Mouse (Mus musculus) CH12.LX (cell line): ENCODE measurements around the gene Gdap1l1. TPM values are rescaled to one million over a fixed set of nuclear protein-coding genes. Genes with fewer than 3 reads are reported as not detected.
A peak's percentile ranks its signal among the peaks of the same experiment; 100 is the strongest.

Experiments used
- DNase-seq: peaks from one replicate; pipeline ENCODE4 v3.0.0-alpha.2; 2013; ENCODE audit errors: extremely low read depth
- H3K27ac ChIP-seq: 2 replicates; pipeline ENCODE4 v1.5.1; 2012; ENCODE audit warnings: low read depth, mild to moderate bottlenecking, control low read depth, moderate library complexity; ENCODE audit not compliant: insufficient read depth
- H3K27me3 ChIP-seq: replicated peaks from 2 replicates; pipeline ENCODE3; 2012; ENCODE audit warnings: inconsistent platforms
- H3K36me3 ChIP-seq, 2 experiments: replicated peaks in 1 of 2; 2 replicates each; pipeline versions ENCODE3 to v1.6.1; 2012; ENCODE audit warnings: inconsistent platforms in 1 of 2, low read length in 1 of 2, mild to moderate bottlenecking in 1 of 2, mixed read lengths in 1 of 2, moderate library complexity in 1 of 2; ENCODE audit not compliant: control insufficient read depth in 1 of 2, insufficient read depth in 1 of 2
- H3K4me1 ChIP-seq, 2 experiments: 2 replicates each; pipeline ENCODE4 v1.6.1; 2012; ENCODE audit warnings: inconsistent platforms in 1 of 2, moderate library complexity in 1 of 2; ENCODE audit not compliant: insufficient read depth in 2 of 2, control insufficient read depth in 1 of 2
- H3K4me2 ChIP-seq: 2 replicates; pipeline ENCODE4 v1.6.1; 2012; ENCODE audit warnings: low read depth, mild to moderate bottlenecking, control low read depth; ENCODE audit not compliant: poor library complexity, insufficient read depth, severe bottlenecking
- H3K4me3 ChIP-seq, 3 experiments: fragments of 150-350 bp in 1 of 3; sonication (generic) in 1 of 3; replicated peaks in 1 of 3; 2 replicates each; pipeline versions ENCODE3 to v1.5.1; 2011 to 2012; ENCODE audit warnings: low read depth in 2 of 3, low read length in 2 of 3, mild to moderate bottlenecking in 2 of 3, moderate library complexity in 2 of 3, control low read depth in 1 of 3, improper control_type of control experiment in 1 of 3, inconsistent platforms in 1 of 3, mixed read lengths in 1 of 3; ENCODE audit not compliant: poor library complexity in 1 of 3
- H3K79me2 ChIP-seq: replicated peaks from 2 replicates; pipeline ENCODE4 v1.6.1; 2012; ENCODE audit warnings: mild to moderate bottlenecking, moderate library complexity; ENCODE audit not compliant: control insufficient read depth, poor library complexity, insufficient read depth, severe bottlenecking; ENCODE audit errors: extremely low read depth
- H3K9ac ChIP-seq: 2 replicates; pipeline ENCODE4 v1.6.1; 2012; ENCODE audit warnings: low read depth, mild to moderate bottlenecking, control low read depth, moderate library complexity; ENCODE audit not compliant: insufficient read depth
- H3K9me3 ChIP-seq: replicated peaks from 2 replicates; pipeline ENCODE3; 2012; ENCODE audit warnings: low read length, inconsistent platforms, mixed read lengths
- BHLHE40 ChIP-seq: IDR thresholded peaks from 2 replicates; pipeline ENCODE4 v1.6.1; 2011; ENCODE audit warnings: mild to moderate bottlenecking, low read depth, low read length, improper control_type of control experiment
- CHD1 ChIP-seq: IDR thresholded peaks from 2 replicates; pipeline ENCODE4 v1.6.1; 2012; ENCODE audit warnings: low read depth, low read length, improper control_type of control experiment, inconsistent platforms
- CHD2 ChIP-seq: IDR thresholded peaks from 2 replicates; pipeline ENCODE4 v1.6.1; 2011; ENCODE audit warnings: low read length, improper control_type of control experiment
- CTCF ChIP-seq, 2 experiments: IDR thresholded peaks in 1 of 2; conservative IDR thresholded peaks in 1 of 2; 2 replicates each; pipeline ENCODE4 v1.5.1; 2011 to 2012; ENCODE audit warnings: low read depth in 2 of 2, low read length in 2 of 2, improper control_type of control experiment in 1 of 2, inconsistent platforms in 1 of 2, mild to moderate bottlenecking in 1 of 2, moderate library complexity in 1 of 2
- E2F4 ChIP-seq: IDR thresholded peaks from 2 replicates; pipeline ENCODE4 v1.6.1; 2011; ENCODE audit warnings: low read depth, low read length, improper control_type of control experiment; ENCODE audit not compliant: insufficient replicate concordance
- ELF1 ChIP-seq: IDR thresholded peaks from 2 replicates; pipeline ENCODE4 v1.6.1; 2014; ENCODE audit warnings: low read depth, mild to moderate bottlenecking, inconsistent platforms, low read length, improper control_type of control experiment
- EP300 ChIP-seq: IDR thresholded peaks from 2 replicates; pipeline ENCODE4 v1.6.1; 2011; ENCODE audit warnings: low read length, improper control_type of control experiment
- GABPA ChIP-seq: IDR thresholded peaks from 2 replicates; pipeline ENCODE4 v1.6.1; 2012; ENCODE audit warnings: low read depth, low read length, improper control_type of control experiment, inconsistent platforms; ENCODE audit not compliant: insufficient replicate concordance
- HCFC1 ChIP-seq: IDR thresholded peaks from 2 replicates; pipeline ENCODE4 v1.6.1; 2012; ENCODE audit warnings: low read depth, mild to moderate bottlenecking, inconsistent platforms, low read length, improper control_type of control experiment
- IRF4 ChIP-seq: IDR thresholded peaks from 2 replicates; pipeline ENCODE4 v1.6.1; 2014; ENCODE audit warnings: low read depth, mild to moderate bottlenecking, inconsistent platforms, low read length, improper control_type of control experiment
- JUN ChIP-seq: IDR thresholded peaks from 2 replicates; pipeline ENCODE4 v1.6.1; 2011; ENCODE audit warnings: low read depth, mild to moderate bottlenecking, low read length, improper control_type of control experiment, moderate library complexity; ENCODE audit not compliant: insufficient read depth
- MAFK ChIP-seq: IDR thresholded peaks from 2 replicates; pipeline ENCODE4 v1.6.1; 2011; ENCODE audit warnings: low read length, improper control_type of control experiment; ENCODE audit not compliant: insufficient replicate concordance
- MAX ChIP-seq: IDR thresholded peaks from 2 replicates; pipeline ENCODE4 v1.6.1; 2011; ENCODE audit warnings: low read length, improper control_type of control experiment
- MAZ ChIP-seq: IDR thresholded peaks from 2 replicates; pipeline ENCODE4 v1.6.1; 2012; ENCODE audit warnings: low read depth, mild to moderate bottlenecking, inconsistent platforms, low read length, improper control_type of control experiment, moderate library complexity
- MEF2A ChIP-seq: IDR thresholded peaks from 2 replicates; pipeline ENCODE4 v1.6.1; 2014; ENCODE audit warnings: low read depth, mild to moderate bottlenecking, inconsistent platforms, low read length, improper control_type of control experiment, borderline replicate concordance
- MXI1 ChIP-seq: IDR thresholded peaks from 2 replicates; pipeline ENCODE4 v1.6.1; 2011; ENCODE audit warnings: mild to moderate bottlenecking, low read depth, low read length, improper control_type of control experiment
- MYC ChIP-seq: IDR thresholded peaks from 2 replicates; pipeline ENCODE4 v1.6.1; 2011; ENCODE audit warnings: low read depth, mild to moderate bottlenecking, improper control_type of control experiment, low read length
- NELFE ChIP-seq: IDR thresholded peaks from 2 replicates; pipeline ENCODE4 v1.6.1; 2011; ENCODE audit warnings: low read depth, low read length, improper control_type of control experiment
- NRF1 ChIP-seq: IDR thresholded peaks from 2 replicates; pipeline ENCODE4 v1.6.1; 2014; ENCODE audit warnings: low read depth, mild to moderate bottlenecking, inconsistent platforms, low read length, improper control_type of control experiment, moderate library complexity
- POLR2A ChIP-seq: IDR thresholded peaks from 2 replicates; pipeline ENCODE4 v1.6.1; 2011; ENCODE audit warnings: low read depth, mild to moderate bottlenecking, improper control_type of control experiment, low read length
- RAD21 ChIP-seq: IDR thresholded peaks from 2 replicates; pipeline ENCODE4 v1.6.1; 2011; ENCODE audit warnings: low read depth, mild to moderate bottlenecking, low read length, improper control_type of control experiment, moderate library complexity
- RCOR1 ChIP-seq: conservative IDR thresholded peaks from 2 replicates; pipeline ENCODE4 v1.6.1; 2012; ENCODE audit warnings: low read depth, mild to moderate bottlenecking, inconsistent platforms, low read length, improper control_type of control experiment
- SIN3A ChIP-seq: IDR thresholded peaks from 2 replicates; pipeline ENCODE4 v1.6.1; 2012; ENCODE audit warnings: low read length, improper control_type of control experiment, inconsistent platforms
- TBP ChIP-seq: conservative IDR thresholded peaks from 2 replicates; pipeline ENCODE4 v1.6.1; 2011; ENCODE audit warnings: low read depth, low read length, improper control_type of control experiment
- TCF12 ChIP-seq: IDR thresholded peaks from 2 replicates; pipeline ENCODE4 v1.6.1; 2014; ENCODE audit warnings: low read depth, mild to moderate bottlenecking, inconsistent platforms, low read length, improper control_type of control experiment
- UBTF ChIP-seq: IDR thresholded peaks from 2 replicates; pipeline ENCODE4 v1.6.1; 2012; ENCODE audit warnings: low read depth, mild to moderate bottlenecking, inconsistent platforms, low read length, improper control_type of control experiment, moderate library complexity
- USF1 ChIP-seq: IDR thresholded peaks from 2 replicates; pipeline ENCODE4 v1.6.1; 2014; ENCODE audit warnings: low read depth, mild to moderate bottlenecking, inconsistent platforms, low read length, improper control_type of control experiment
- ZC3H11A ChIP-seq: IDR thresholded peaks from 2 replicates; pipeline ENCODE4 v1.6.1; 2012; ENCODE audit warnings: low read depth, mild to moderate bottlenecking, inconsistent platforms, low read length, improper control_type of control experiment
- ZKSCAN1 ChIP-seq: IDR thresholded peaks from 2 replicates; pipeline ENCODE4 v1.6.1; 2012; ENCODE audit warnings: low read depth, inconsistent platforms, low read length, improper control_type of control experiment, borderline replicate concordance
- ZMIZ1 ChIP-seq: IDR thresholded peaks from 2 replicates; pipeline ENCODE4 v1.6.1; 2012; ENCODE audit warnings: low read depth, mild to moderate bottlenecking, inconsistent platforms, low read length, improper control_type of control experiment
- ZNF384 ChIP-seq: IDR thresholded peaks from 2 replicates; pipeline ENCODE4 v1.6.1; 2012; ENCODE audit warnings: low read depth, low read length, improper control_type of control experiment, inconsistent platforms
- dilution Hi-C: fragments of 300-500 bp; cut with MboI; formaldehyde crosslinking; loops from 2 replicates; pipeline ENCODE4 v1.14.3; 2020; ENCODE audit warnings: low sequenced_read_pairs; ENCODE audit not compliant: extremely low pct_unique_long_range_greater_than_20kb, extremely low pct_ligation_motif_present
- in situ Hi-C: fragments of 300-500 bp; cut with MboI; formaldehyde crosslinking; loops from 3 replicates; pipeline ENCODE4 v1.14.3; 2019; ENCODE audit warnings: low sequenced_read_pairs, low pct_ligation_motif_present, low pct_unique_long_range_greater_than_20kb, mixed read lengths
- polyA plus RNA-seq: library from polyadenylated mRNA; unstranded; fragments of >175 nt; gene quantifications from 2 replicates; pipeline ENCODE4 v1.2.1, GENCODE M21; 2012; ENCODE audit warnings: low read depth; ENCODE audit not compliant: insufficient read length
- total RNA-seq, 2 experiments: library from RNA; depleted of rRNA; stranded (reverse); fragments of 300-350 nt in 1 of 2; fragments of >200 nt in 1 of 2; gene quantifications; 2 replicates each; pipeline ENCODE4 v1.2.3; 2012 to 2014

The Gdap1l1 gene
- total and polyA plus RNA-seq, 3 experiments: not detected

DNA sequence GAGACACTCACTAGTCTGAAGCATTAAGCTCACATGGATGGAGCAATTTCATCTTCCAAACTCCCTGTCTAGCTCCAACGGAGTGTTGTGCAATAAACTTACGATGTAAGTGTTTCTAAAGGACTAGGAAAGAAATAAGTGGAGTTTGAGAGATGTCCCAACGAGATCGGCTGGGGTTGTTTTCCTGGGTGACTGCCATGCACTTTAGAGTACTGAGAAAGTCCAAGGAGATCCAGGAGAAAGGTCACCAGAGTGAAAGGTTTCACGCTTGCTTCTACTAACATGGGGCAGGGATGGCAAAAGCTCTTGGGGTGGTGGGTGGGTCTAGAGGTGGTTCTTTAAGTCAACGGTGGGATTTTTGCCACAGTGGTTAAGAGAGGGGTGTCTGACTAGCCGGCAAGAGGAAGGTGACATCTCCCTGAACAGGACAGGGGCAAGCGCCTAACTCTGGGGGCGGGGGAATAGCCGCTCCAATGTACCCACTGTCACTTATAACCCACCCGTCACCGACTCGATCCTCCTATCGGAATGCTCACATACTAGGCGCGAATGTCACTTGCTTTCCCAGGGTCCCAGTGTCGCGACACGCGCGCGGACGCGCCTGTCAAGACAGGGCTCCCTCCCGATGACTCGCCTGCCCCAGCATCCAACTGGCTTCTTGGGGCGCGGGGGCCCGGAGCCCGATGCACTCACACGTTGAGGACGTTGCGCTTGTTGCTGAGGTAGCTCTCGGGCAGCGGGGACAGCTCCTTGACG lies 33.6 kb downstream of the Gdap1l1 start:
- peak overlapping the region; percentile 67 to 94 (median 78) for H3K4me3 ChIP-seq
- H3K4me2 ChIP-seq: peak overlapping the region; percentile 60
- DNase-seq: no peak
- peaks cover 0 to 14% of the 10 kb centered on the region in 2 experiments; a peak in 3 of 4 replicates for H3K4me1 ChIP-seq
- H3K9ac ChIP-seq: peak overlapping the region; percentile 45
- dilution Hi-C loops (no loop called here), in situ Hi-C loops (no loop called here)
- H3K36me3 ChIP-seq: peaks cover 10 to 33% of the 10 kb centered on the region in 2 experiments
- H3K79me2 ChIP-seq: no peaks in the 10 kb centered on the region
- no peak overlapping the region for H3K27ac ChIP-seq
- no peaks in the 10 kb centered on the region for H3K9me3 ChIP-seq
- TF ChIP-seq SIN3A (0 out of 2 replicates have a peak, but pooled peaks have one; percentile 19), MYC (no peak), NRF1 (no peak), BHLHE40 (no peak), POLR2A (no peak)
- TF ChIP-seq, all 38 proteins: peak for 1
- H3K27me3 ChIP-seq: peaks cover 25% of the 10 kb centered on the region

DNA sequence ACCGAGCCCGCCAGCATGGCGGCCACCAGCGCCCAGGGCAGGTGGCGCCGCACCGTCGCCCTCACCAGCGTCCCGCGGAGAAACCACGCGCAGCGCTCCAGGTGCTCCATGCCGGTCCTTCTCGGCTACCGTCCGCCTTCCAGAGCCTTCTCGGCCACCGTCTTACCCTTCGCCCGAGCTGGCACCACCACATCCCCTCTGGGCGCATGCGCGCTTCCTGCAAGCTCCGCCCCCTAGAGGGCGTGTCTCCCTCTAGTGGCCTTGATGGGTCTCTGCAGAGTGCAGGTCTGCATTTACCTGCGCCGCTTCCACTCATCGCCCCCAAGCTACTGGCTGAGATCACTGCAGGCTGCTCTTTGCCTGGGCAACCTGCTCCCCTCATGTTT lies 34.2 kb downstream of the Gdap1l1 start, which contains the start of gene Fitm2:
TSS of gene Fitm2 (minus strand) at position 164 of the 386 bp plus-strand sequence.
- Histone ChIP-seq H3K79me2 (no peaks in the 10 kb centered on the region), H3K4me1 (peaks cover 0 to 14% of the 10 kb centered on the region in 2 experiments; a peak in 3 of 4 replicates), H3K9me3 (no peaks in the 10 kb centered on the region), H3K4me3 (peak within 1 kb of the TSS; percentile 67 to 94 (median 78)), H3K27ac (no peak within 1 kb of the TSS), H3K4me2 (peak within 1 kb of the TSS; percentile 60), H3K9ac (peak within 1 kb of the TSS; percentile 45), H3K27me3 (peaks cover 30% of the 10 kb centered on the region), H3K36me3 (peaks cover 10 to 30% of the 10 kb centered on the region in 2 experiments)
- peak; percentile 97 for DNase-seq
- dilution Hi-C loops (no loop called here), in situ Hi-C loops (no loop called here)
- TF ChIP-seq RCOR1 (no peak), NELFE (peak; percentile 79), MYC (peak; percentile 82), RAD21 (peak; percentile 38), IRF4 (peak; percentile 75), JUN (no peak), BHLHE40 (0 out of 2 replicates have a peak, but pooled peaks have one; percentile 34), MAZ (peak; percentile 56; the same call in 1 of the 2 replicates), ZNF384 (no peak), ELF1 (peak; percentile 74), ZKSCAN1 (no peak), TBP (peak; percentile 58; the same call in 1 of the 2 replicates), USF1 (no peak), SIN3A (peak; percentile 89), E2F4 (no peak), CHD2 (no peak), CHD1 (no peak), MAFK (no peak), ZC3H11A (no peak), CTCF (conservative IDR thresholded peaks at IDR 0.05 in 1 of 2, IDR thresholded peaks at IDR 0.05 in 1 of 2; ENCODE audit: low read depth in 2 of 2, low read length in 2 of 2) (peak; percentile 62 to 99), TCF12 (peak; percentile 85), MXI1 (peak; percentile 94), MEF2A (peak; percentile 84), HCFC1 (peak; percentile 87), MAX (peak; percentile 89), GABPA (no peak; the same call in 1 of the 2 replicates), ZMIZ1 (no peak), EP300 (no peak), UBTF (no peak)
